ENCODE assay signal across 24 mouse cellular contexts in the genomic region with DNA sequence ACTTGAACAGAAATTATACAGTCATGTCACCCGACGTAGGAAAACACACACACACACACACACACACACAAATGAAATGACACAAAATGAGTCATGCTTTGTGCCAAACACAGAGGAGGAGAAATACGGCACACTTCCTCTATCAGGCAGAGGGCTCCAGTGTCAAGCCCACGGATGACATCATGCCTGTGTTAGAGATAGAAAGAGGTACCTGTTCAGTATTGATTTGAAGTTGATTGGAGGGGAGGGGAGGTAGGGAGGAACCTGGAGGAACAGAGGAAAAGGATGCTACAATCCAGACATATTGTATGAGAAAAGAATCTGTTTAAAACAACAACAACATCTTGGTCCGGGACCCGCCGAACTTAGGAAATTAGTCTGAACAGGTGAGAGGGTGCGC.
DNase-seq lines count a peak whose midpoint lies in the region; ATAC-seq and TF ChIP-seq lines count a peak whose summit lies in the region.
"Had no signal": no experiment of that assay in that cellular context is flagged by ENCODE, and none has a peak within 500 bp of the region (broad histone marks: within the 10 kb centered on the region; RNA-seq: fewer than 3 reads in every experiment).

No protein-coding gene starts in this region.

- H3K4me3 ChIP-seq in E14TG2a.4 (replicated peaks; ENCODE audit: low read length), result peak overlapping the region; percentile 57
- H3K4me3 ChIP-seq in forebrain, embryonic 14.5 days (ENCODE audit: low read depth, low read length), result no peak overlapping the region
- H3K4me3 ChIP-seq: embryonic facial prominence, embryonic 10.5 days; embryonic facial prominence, embryonic 12.5 days; forebrain, embryonic 13.5 days had no signal

- no peak overlapping the region for H3K27ac ChIP-seq in forebrain, embryonic 14.5 days (ENCODE audit: low read depth, low read length)
- H3K27ac ChIP-seq: embryonic facial prominence, embryonic 10.5 days; embryonic facial prominence, embryonic 12.5 days; forebrain, embryonic 13.5 days had no signal

- no peaks in the 10 kb centered on the region for H3K36me3 ChIP-seq in E14TG2a.4 (ENCODE audit: insufficient read depth, low read length)
- H3K36me3 ChIP-seq in forebrain, embryonic 14.5 days (ENCODE audit: control insufficient read depth, insufficient read depth, low read length), result no peaks in the 10 kb centered on the region
- H3K36me3 ChIP-seq: embryonic facial prominence, embryonic 10.5 days; embryonic facial prominence, embryonic 12.5 days; G1E had no signal

- no peak for TF ChIP-seq CTCF in E14TG2a.4 (conservative IDR thresholded peaks at IDR 0.05; ENCODE audit: low read length)

- no peak overlapping the region for H3K4me2 ChIP-seq in forebrain, embryonic 14.5 days (ENCODE audit: low read length)
- H3K4me2 ChIP-seq: embryonic facial prominence, embryonic 12.5 days; forebrain, embryonic 13.5 days had no signal

- peak; percentile 52 for DNase-seq in ES-CJ7 (ENCODE audit: low read depth, low spot score)
- peak; percentile 63 for DNase-seq in R1 (ENCODE audit: low read depth, low spot score)
- peak; percentile 50 for DNase-seq in ZHBTc4 (ENCODE audit: low read depth, low spot score)
- no peak for DNase-seq in forebrain, embryonic 14.5 days (ENCODE audit: low spot score)
- no peak for DNase-seq in natural killer cell, adult 2 months (ENCODE audit: low spot score in 2 of 2)
- DNase-seq in adrenal gland, postnatal 14 days, result no peak
- DNase-seq: adrenal gland, adult 2 months; adrenal gland, postnatal 10 days; adrenal gland, postnatal 36 days; B cell, adult 2 months; cerebellum, adult 11-12 months; cerebellum, adult 2 months; cerebellum, adult 9-10 months; cerebellum, postnatal 10 days; cerebellum, postnatal 25 days had no signal

- H3K4me1 ChIP-seq in E14TG2a.4 (replicated peaks; ENCODE audit: low read depth, low read length), result no peaks in the 10 kb centered on the region
- H3K4me1 ChIP-seq in forebrain, embryonic 14.5 days (ENCODE audit: control insufficient read depth, insufficient read depth, low read length), result no peaks in the 10 kb centered on the region
- H3K4me1 ChIP-seq: embryonic facial prominence, embryonic 10.5 days; embryonic facial prominence, embryonic 12.5 days; forebrain, embryonic 13.5 days had no signal

- H3K9ac ChIP-seq in forebrain, embryonic 14.5 days (ENCODE audit: low read length), result no peak overlapping the region
- H3K9ac ChIP-seq: embryonic facial prominence, embryonic 12.5 days; forebrain, embryonic 13.5 days had no signal

- ATAC-seq in forebrain, embryonic 14.5 days, result no peak
- ATAC-seq: CD4-positive, CD25-positive, alpha-beta regulatory T cell, adult 4 months; forebrain, embryonic 13.5 days; forebrain, embryonic 16.5 days; Patski had no signal

- H3K9me3 ChIP-seq in E14TG2a.4 (ENCODE audit: low read length), result peaks cover 6% of the 10 kb centered on the region
- no peaks in the 10 kb centered on the region for H3K9me3 ChIP-seq in forebrain, embryonic 14.5 days (replicated peaks; ENCODE audit: control insufficient read depth, low read length)
- H3K9me3 ChIP-seq: embryonic facial prominence, embryonic 10.5 days; embryonic facial prominence, embryonic 12.5 days; forebrain, embryonic 13.5 days had no signal

- no peaks in the 10 kb centered on the region for H3K27me3 ChIP-seq in E14TG2a.4 (ENCODE audit: insufficient read depth, low read length)
- no peaks in the 10 kb centered on the region for H3K27me3 ChIP-seq in forebrain, embryonic 14.5 days (replicated peaks; ENCODE audit: control insufficient read depth, insufficient read depth, low read length)
- H3K27me3 ChIP-seq: CH12.LX; embryonic facial prominence, embryonic 12.5 days; forebrain, embryonic 13.5 days had no signal

- WGBS in forebrain, embryonic 14.5 days, result 94% methylated on average over 8 of the region's 8 CpGs

Comparison
In these comparisons a context has a peak if more than half of its experiments do, and no peak if none do; other contexts are left out.
1. DNase-seq: peak in ES-CJ7 (single experiment), R1 (single experiment) and ZHBTc4 (single experiment); none in forebrain, embryonic 14.5 days (single experiment), natural killer cell, adult 2 months (0 of 2) and adrenal gland, postnatal 14 days (single experiment).